Mouse (Mus musculus) forebrain, embryonic 15.5 days (tissue): ENCODE results near the gene Tas1r3. TPM values are rescaled to one million over a fixed set of nuclear protein-coding genes. Genes with fewer than 3 reads are reported as not detected.

Source experiments
- ATAC-seq: fragments of 200-750 bp; cut with Nextera tagmentation; replicated peaks from 2 replicates; pipeline ENCODE4 v1.8.0; 2017; ENCODE audit warnings: mild to moderate bottlenecking, moderate TSS enrichment, moderate library complexity
- H3K27ac ChIP-seq: fragments of 300-500 bp; sonication (generic); replicated peaks from 2 replicates; pipeline ENCODE4 v1.5.1; 2015; ENCODE audit warnings: mild to moderate bottlenecking, inconsistent platforms
- H3K27me3 ChIP-seq: fragments of 300-500 bp; sonication (generic); 2 replicates; pipeline ENCODE4 v1.6.1; 2015; ENCODE audit warnings: inconsistent platforms
- H3K36me3 ChIP-seq: fragments of 300-500 bp; sonication (generic); 2 replicates; pipeline ENCODE4 v1.6.1; 2015; ENCODE audit warnings: mild to moderate bottlenecking, inconsistent platforms
- H3K4me1 ChIP-seq: fragments of 300-500 bp; sonication (generic); 2 replicates; pipeline ENCODE4 v1.6.1; 2015; ENCODE audit warnings: inconsistent platforms
- H3K4me2 ChIP-seq: fragments of 300-500 bp; sonication (generic); replicated peaks from 2 replicates; pipeline ENCODE4 v1.6.1; 2015; ENCODE audit warnings: mild to moderate bottlenecking, inconsistent platforms
- H3K4me3 ChIP-seq: fragments of 300-500 bp; sonication (generic); 2 replicates; pipeline ENCODE4 v1.5.1; 2015; ENCODE audit warnings: mild to moderate bottlenecking, inconsistent platforms
- H3K9ac ChIP-seq: fragments of 300-500 bp; sonication (generic); replicated peaks from 2 replicates; pipeline ENCODE4 v1.6.1; 2015; ENCODE audit warnings: mild to moderate bottlenecking, inconsistent platforms
- H3K9me3 ChIP-seq: fragments of 300-500 bp; sonication (generic); 2 replicates; pipeline ENCODE4 v1.6.1; 2016; ENCODE audit warnings: inconsistent platforms
- WGBS: fragments of 180-500 bp; shearing (Covaris S2); methylation state at CpG from one replicate; pipeline ENCODE4 v1.1.7; 2015; ENCODE audit warnings: mixed read lengths; 5-methylcytosine and 5-hydroxymethylcytosine counted together
- microRNA-seq: library from miRNA; unstranded; fragments of <30 nt; microRNA quantifications from one replicate; pipeline ENCODE4, GENCODE M21; 2016
- polyA plus RNA-seq: library from polyadenylated mRNA; unstranded; fragments of >200 nt; fragmentation: Nextera tagmentation; extraction: Ambion mirVana; gene quantifications from 2 replicates; pipeline ENCODE4 v1.2.1, GENCODE M21; 2015

Tas1r3 gene
- polyA plus RNA-seq, 1 experiment from 2014 or later, result 0.64 TPM

GRCm38 (mm10) chr4:155812665-155813181, 50.4 kb downstream of the Tas1r3 start:
- WGBS, result under 1% methylated on average over 46 of the region's 49 CpGs
- H3K9me3 ChIP-seq, result no peaks in the 10 kb centered on the region
- peak overlapping the region; percentile 88 for H3K4me2 ChIP-seq
- H3K27me3 ChIP-seq, result no peaks in the 10 kb centered on the region
- peak overlapping the region; percentile 94 for H3K9ac ChIP-seq
- peak; percentile 45 for ATAC-seq
- H3K36me3 ChIP-seq, result peaks cover 68% of the 10 kb centered on the region
- peaks cover 25% of the 10 kb centered on the region for H3K4me1 ChIP-seq
- peak overlapping the region; percentile 81 for H3K27ac ChIP-seq
- peak overlapping the region; percentile 97 for H3K4me3 ChIP-seq

- H3K4me3 ChIP-seq, result peak within 1 kb of the TSS; percentile 97
- peaks cover 67% of the 10 kb centered on the region for H3K36me3 ChIP-seq
- no peaks in the 10 kb centered on the region for H3K9me3 ChIP-seq
- H3K4me2 ChIP-seq, result peak within 1 kb of the TSS; percentile 88
- H3K27me3 ChIP-seq, result no peaks in the 10 kb centered on the region
- ATAC-seq, result peak; percentile 99
- H3K4me1 ChIP-seq, result peaks cover 25% of the 10 kb centered on the region
- H3K9ac ChIP-seq, result peak within 1 kb of the TSS; percentile 94
- peak within 1 kb of the TSS; percentile 88 for H3K27ac ChIP-seq
- under 1% methylated on average over 60 of the region's 60 CpGs for WGBS
Observed at GRCm38 (mm10) chr4:155811929-155812664, 51.1 kb downstream of the Tas1r3 start, which contains the start of gene Ccnl2. TSS of gene Ccnl2 (plus strand) at chr4:155812489.

Small RNA genes within 50 kb of the gene (microRNA-seq; reads per million reads assigned to microRNA genes)
- not detected for gene Gm22991

Other genes with a start within 250 kb of the Tas1r3 start
- gene Cdk11b, start 238.5 kb downstream of the Tas1r3 start, polyA plus RNA-seq, result 60.8 and 63.5 TPM in 2 replicates
- gene Gm10563, start 218.0 kb downstream of the Tas1r3 start, polyA plus RNA-seq, result not detected in 2 replicates
- 2.3 and 2.6 TPM in 2 replicates for gene Mmp23, start 210.0 kb downstream of the Tas1r3 start, polyA plus RNA-seq
- gene Mib2, start 194.2 kb downstream of the Tas1r3 start, polyA plus RNA-seq, result 51.6 and 52.1 TPM in 2 replicates
- gene Fndc10, start 169.0 kb downstream of the Tas1r3 start, polyA plus RNA-seq, result 8.2 and 10.9 TPM in 2 replicates
- gene Ssu72, start 158.6 kb downstream of the Tas1r3 start, polyA plus RNA-seq, result 144 and 146 TPM in 2 replicates
- gene Tmem240, start 128.6 kb downstream of the Tas1r3 start, polyA plus RNA-seq, result 10.4 TPM in 2 replicates
- gene Atad3a, start 102.3 kb downstream of the Tas1r3 start, polyA plus RNA-seq, result 91.0 TPM in 2 replicates
- gene Vwa1, start 88.7 kb downstream of the Tas1r3 start, polyA plus RNA-seq, result 21.8 and 22.6 TPM in 2 replicates
- gene Tmem88b, start 77.5 kb downstream of the Tas1r3 start, polyA plus RNA-seq, result 0.29 and 0.60 TPM in 2 replicates
- gene Ankrd65, start 72.9 kb downstream of the Tas1r3 start, polyA plus RNA-seq, result not detected in 2 replicates
- gene Mrpl20, start 60.5 kb downstream of the Tas1r3 start, polyA plus RNA-seq, result 228 and 244 TPM in 2 replicates
- 172 and 173 TPM in 2 replicates for gene Ccnl2, start 50.9 kb downstream of the Tas1r3 start, polyA plus RNA-seq
- 127 and 130 TPM in 2 replicates for gene Aurkaip1, start 32.1 kb downstream of the Tas1r3 start, polyA plus RNA-seq
- 15.0 and 19.0 TPM in 2 replicates for gene Mxra8, start 23.7 kb downstream of the Tas1r3 start, polyA plus RNA-seq
- 10.6 and 23.1 TPM in 2 replicates for gene Dvl1, start 16.0 kb downstream of the Tas1r3 start, polyA plus RNA-seq
- 20.5 and 22.9 TPM in 2 replicates for gene Cptp, start 6.1 kb upstream of the Tas1r3 start, polyA plus RNA-seq
- gene Ints11, start 6.2 kb upstream of the Tas1r3 start, polyA plus RNA-seq, result 90.6 and 99.9 TPM in 2 replicates
- 61.5 and 64.8 TPM in 2 replicates for gene Pusl1, start 28.4 kb upstream of the Tas1r3 start, polyA plus RNA-seq
- gene Acap3, start 28.5 kb upstream of the Tas1r3 start, polyA plus RNA-seq, result 82.2 and 84.5 TPM in 2 replicates
- 123 and 127 TPM in 2 replicates for gene Ube2j2, start 80.5 kb upstream of the Tas1r3 start, polyA plus RNA-seq
- 7.4 and 9.0 TPM in 2 replicates for gene C1qtnf12, start 99.0 kb upstream of the Tas1r3 start, polyA plus RNA-seq
- gene B3galt6, start 129.3 kb upstream of the Tas1r3 start, polyA plus RNA-seq, result 27.8 and 30.2 TPM in 2 replicates
- 114 and 117 TPM in 2 replicates for gene Sdf4, start 129.5 kb upstream of the Tas1r3 start, polyA plus RNA-seq
- gene Tnfrsf4, start 150.5 kb upstream of the Tas1r3 start, polyA plus RNA-seq, result 0.83 and 0.95 TPM in 2 replicates
- gene Tnfrsf18, start 162.8 kb upstream of the Tas1r3 start, polyA plus RNA-seq, result 0.66 and 1.5 TPM in 2 replicates
- not detected in 2 replicates for gene Ttll10, start 196.1 kb upstream of the Tas1r3 start, polyA plus RNA-seq
- 40.2 and 41.0 TPM in 2 replicates for gene 9430015G10Rik, start 246.6 kb upstream of the Tas1r3 start, polyA plus RNA-seq